Mouse (Mus musculus): ENCODE data around the gene Sbp.
"Not testable (repeated sequence)": the region's sequence is repeated elsewhere in the genome, so short reads cannot be mapped to it uniquely, and the experiment has no call there.

Sbp gene

GRCm38 (mm10) chr17:23941372-23941771 lies at the start of gene Sbp:
Sbp (plus strand) TSS chr17:23941672.
- no peak for DNase-seq (ENCODE audit: extremely low read depth, low read depth, low spot score)

GRCm38 (mm10) chr17:23917158-23917557 lies 24.3 kb upstream of the Sbp start, which contains the start of gene Dcpp3:
Dcpp3 (plus strand) TSS chr17:23917458.
- DNase-seq (ENCODE audit: extremely low read depth, low read depth, low spot score), result not testable (repeated sequence)

- DNase-seq (ENCODE audit: extremely low read depth, low read depth, low spot score), result no peak
Observed at GRCm38 (mm10) chr17:23924531-23925007, 16.9 kb upstream of the Sbp start.

- no peak for DNase-seq (ENCODE audit: extremely low read depth, low read depth, low spot score)
Observed at GRCm38 (mm10) chr17:23925090-23925493, 16.4 kb upstream of the Sbp start.

GRCm38 (mm10) chr17:23931157-23931556 lies 10.3 kb upstream of the Sbp start:
- DNase-seq (ENCODE audit: extremely low read depth, low read depth, low spot score), result no peak

- DNase-seq (ENCODE audit: extremely low read depth, low read depth, low spot score), result peak; percentile 33
Observed at GRCm38 (mm10) chr17:23947486-23947885, 6.0 kb downstream of the Sbp start.

GRCm38 (mm10) chr17:23949068-23949467 lies 7.6 kb downstream of the Sbp start:
- DNase-seq (ENCODE audit: extremely low read depth, low read depth, low spot score), result no peak

GRCm38 (mm10) chr17:23950828-23951227 lies 9.4 kb downstream of the Sbp start:
- DNase-seq (ENCODE audit: extremely low read depth, low read depth, low spot score), result peak; percentile 74

GRCm38 (mm10) chr17:23955174-23955573 lies 13.7 kb downstream of the Sbp start, which contains the start of gene Sbpl:
Sbpl (minus strand) TSS chr17:23955274.
- no peak for DNase-seq (ENCODE audit: extremely low read depth, low read depth, low spot score)

GRCm38 (mm10) chr17:23960084-23960738 lies 18.7 kb downstream of the Sbp start:
- DNase-seq (ENCODE audit: extremely low read depth, low read depth, low spot score), result no peak

- no peak for DNase-seq (ENCODE audit: extremely low read depth, low read depth, low spot score)
Observed at GRCm38 (mm10) chr17:23961573-23962122, 20.2 kb downstream of the Sbp start.

- no peak for DNase-seq (ENCODE audit: extremely low read depth, low read depth, low spot score)
Observed at GRCm38 (mm10) chr17:23965805-23966425, 24.4 kb downstream of the Sbp start.

GRCm38 (mm10) chr17:23966658-23967401 lies 25.4 kb downstream of the Sbp start:
- DNase-seq (ENCODE audit: extremely low read depth, low read depth, low spot score), result peak; percentile 89

GRCm38 (mm10) chr17:23968780-23969179 lies 27.3 kb downstream of the Sbp start:
- no peak for DNase-seq (ENCODE audit: extremely low read depth, low read depth, low spot score)

- no peak for DNase-seq (ENCODE audit: extremely low read depth, low read depth, low spot score)
Observed at GRCm38 (mm10) chr17:23969231-23969630, 27.8 kb downstream of the Sbp start.

- DNase-seq (ENCODE audit: extremely low read depth, low read depth, low spot score), result no peak
Observed at GRCm38 (mm10) chr17:23971315-23971714, 29.8 kb downstream of the Sbp start.

- DNase-seq (ENCODE audit: extremely low read depth, low read depth, low spot score), result no peak
Observed at GRCm38 (mm10) chr17:23976665-23977064, 35.2 kb downstream of the Sbp start.

GRCm38 (mm10) chr17:23979471-23979870 lies 38.0 kb downstream of the Sbp start:
- DNase-seq (ENCODE audit: extremely low read depth, low read depth, low spot score), result no peak

- no peak for DNase-seq (ENCODE audit: extremely low read depth, low read depth, low spot score)
Observed at GRCm38 (mm10) chr17:23980297-23980909, 38.9 kb downstream of the Sbp start, which contains the start of gene Prss30. Prss30 (minus strand) TSS chr17:23980566.

GRCm38 (mm10) chr17:23982912-23983311 lies 41.4 kb downstream of the Sbp start:
- no peak for DNase-seq (ENCODE audit: extremely low read depth, low read depth, low spot score)

- no peak for DNase-seq (ENCODE audit: extremely low read depth, low read depth, low spot score)
Observed at GRCm38 (mm10) chr17:23984989-23985388, 43.5 kb downstream of the Sbp start.

All from fat pad, adult 2 months (tissue).